27 mouse cellular contexts compared by ENCODE assay signal in the genomic region with DNA sequence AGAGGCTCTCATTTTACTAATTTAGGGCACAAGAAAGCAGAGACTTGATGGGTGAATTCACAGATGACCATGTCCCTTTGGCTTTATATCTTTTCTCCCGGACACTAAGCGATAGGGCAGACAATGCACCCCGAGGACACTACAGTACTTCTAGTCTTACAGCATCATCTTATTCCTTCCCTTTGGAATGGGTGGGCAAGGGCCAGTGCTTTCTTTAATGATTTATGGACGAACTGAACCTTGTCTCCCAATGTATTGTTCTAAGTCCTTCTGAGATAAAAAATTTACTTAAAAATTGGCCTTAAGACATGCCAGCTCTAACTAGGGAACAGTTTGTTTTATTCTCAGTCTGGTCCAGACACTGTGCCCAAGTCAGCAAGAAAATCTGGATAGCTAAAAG.
"Had no signal": no experiment of that assay in that cellular context is flagged by ENCODE, and none has a peak within 500 bp of the region (broad histone marks: within the 10 kb centered on the region; RNA-seq: fewer than 3 reads in every experiment).

No protein-coding gene starts in this region.

- H3K36me3 ChIP-seq: heart, embryonic 13.5 days; heart, embryonic 15.5 days; hindbrain, embryonic 10.5 days; hindbrain, embryonic 12.5 days; intestine, embryonic 15.5 days; limb, embryonic 10.5 days; limb, embryonic 12.5 days; liver, embryonic 13.5 days; liver, embryonic 15.5 days had no signal

- H3K4me1 ChIP-seq: intestine, embryonic 15.5 days; liver, embryonic 13.5 days; liver, embryonic 15.5 days had no signal

- ATAC-seq: forebrain, embryonic 16.5 days; hindbrain, embryonic 16.5 days; inflammation-experienced regulatory T-cells, adult 6 months; intestine, embryonic 15.5 days; intestine, postnatal 0 days; liver, postnatal 0 days had no signal

- DNase-seq: gastrocnemius, adult 2 months; gastrocnemius, postnatal 10 days; gastrocnemius, postnatal 25 days; heart, adult 2 months; heart, postnatal 14 days; heart, postnatal 36 days; liver; liver, embryonic 13.5 days; liver, postnatal 0 days had no signal

- H3K9me3 ChIP-seq: heart, embryonic 13.5 days; heart, embryonic 15.5 days; hindbrain, embryonic 10.5 days; hindbrain, embryonic 12.5 days; intestine, embryonic 15.5 days; limb, embryonic 10.5 days; limb, embryonic 12.5 days; liver, embryonic 13.5 days; liver, embryonic 15.5 days had no signal

- H3K9ac ChIP-seq: heart, embryonic 13.5 days; heart, embryonic 15.5 days; hindbrain, embryonic 12.5 days; hindbrain, embryonic 14.5 days; intestine, embryonic 15.5 days; limb, embryonic 12.5 days; liver, embryonic 13.5 days; liver, embryonic 15.5 days; liver, postnatal 0 days had no signal

- H3K27ac ChIP-seq: gastrocnemius, adult 2 months; heart, adult 2 months; heart, embryonic 13.5 days; heart, embryonic 15.5 days; hindbrain, embryonic 10.5 days; hindbrain, embryonic 12.5 days; hindbrain, embryonic 14.5 days; intestine, embryonic 15.5 days; kidney, postnatal 0 days; layer of hippocampus, adult 2 months; left cerebral cortex, adult 2 months; limb, embryonic 10.5 days; limb, embryonic 12.5 days; liver, embryonic 13.5 days; liver, embryonic 15.5 days had no signal

- H3K27me3 ChIP-seq: heart, embryonic 13.5 days; heart, embryonic 15.5 days; hindbrain, embryonic 12.5 days; intestine, embryonic 15.5 days; liver, embryonic 13.5 days; liver, embryonic 15.5 days had no signal

- H3K4me2 ChIP-seq: heart, embryonic 11.5 days; heart, embryonic 13.5 days; heart, embryonic 15.5 days; hindbrain, embryonic 12.5 days; hindbrain, embryonic 14.5 days; intestine, embryonic 15.5 days; limb, embryonic 12.5 days; liver, embryonic 11.5 days; liver, embryonic 13.5 days; liver, embryonic 15.5 days had no signal

- H3K4me3 ChIP-seq: gastrocnemius, adult 2 months; heart, adult 2 months; heart, embryonic 13.5 days; heart, embryonic 15.5 days; hindbrain, embryonic 10.5 days; hindbrain, embryonic 12.5 days; intestine, embryonic 15.5 days; layer of hippocampus, adult 2 months; left cerebral cortex, adult 2 months; limb, embryonic 10.5 days; limb, embryonic 12.5 days; liver, embryonic 13.5 days; liver, embryonic 15.5 days had no signal
